Mouse (Mus musculus): Measurements from ENCODE around the gene Akap13.
"Not testable (repeated sequence)": the region's sequence is repeated elsewhere in the genome, so short reads cannot be mapped to it uniquely, and the experiment has no call there.

Gene Akap13

DNA sequence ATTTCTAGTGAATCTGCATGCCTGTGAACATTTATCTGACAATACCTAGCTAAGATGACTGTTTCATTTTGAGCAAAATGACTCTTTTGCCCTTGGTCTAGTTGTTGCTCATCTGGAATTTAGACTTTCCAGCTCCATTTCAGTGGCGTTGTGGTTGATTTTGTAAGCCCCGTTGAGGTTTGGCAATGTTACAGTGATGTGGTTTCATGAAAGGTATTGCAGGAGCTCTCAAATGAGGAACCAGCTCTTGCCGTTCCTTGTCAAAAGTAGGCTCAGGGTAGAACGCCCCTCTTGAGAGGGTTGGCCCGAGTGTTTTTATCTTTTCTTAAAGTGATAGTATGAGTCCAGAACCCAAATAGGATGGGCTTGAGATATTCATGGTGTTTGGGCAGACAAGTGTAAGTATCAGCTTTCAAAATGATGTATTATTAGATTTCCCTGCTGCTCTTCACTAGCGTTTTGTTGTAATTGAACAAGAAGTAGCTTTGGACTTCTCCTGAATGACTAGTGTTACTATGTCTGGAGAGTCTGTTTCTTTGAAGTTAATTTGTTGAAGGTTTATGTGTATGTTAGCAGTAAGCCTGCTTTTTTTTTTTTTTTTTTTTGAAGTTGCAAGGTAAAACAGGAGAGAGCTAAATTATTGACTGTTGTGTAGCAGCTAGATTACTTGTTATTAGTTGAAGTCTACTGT is 140.9 kb downstream of the Akap13 start:
- DNase-seq (ENCODE audit: low spot score in 2 of 2): no peak

DNA sequence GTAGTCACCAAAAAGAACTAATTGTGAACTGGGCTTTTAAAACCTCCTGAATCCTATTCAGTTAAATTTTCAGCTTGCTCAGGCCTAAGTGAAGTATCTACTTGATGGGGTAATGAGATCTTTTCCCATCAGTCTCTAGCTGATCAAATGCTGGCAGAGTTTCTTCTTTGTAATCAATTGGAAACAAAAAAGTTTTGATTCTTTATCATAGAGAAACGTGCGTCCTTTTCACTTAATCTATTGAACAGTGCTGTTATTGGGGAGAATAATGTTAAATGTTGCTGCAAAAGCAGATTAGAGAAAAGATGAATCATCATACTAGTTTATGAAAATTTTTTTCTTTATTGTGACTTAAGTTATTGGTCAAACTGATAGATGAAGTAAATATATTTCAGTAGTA is 142.5 kb downstream of the Akap13 start:
- DNase-seq (ENCODE audit: low spot score in 2 of 2): no peak

DNA sequence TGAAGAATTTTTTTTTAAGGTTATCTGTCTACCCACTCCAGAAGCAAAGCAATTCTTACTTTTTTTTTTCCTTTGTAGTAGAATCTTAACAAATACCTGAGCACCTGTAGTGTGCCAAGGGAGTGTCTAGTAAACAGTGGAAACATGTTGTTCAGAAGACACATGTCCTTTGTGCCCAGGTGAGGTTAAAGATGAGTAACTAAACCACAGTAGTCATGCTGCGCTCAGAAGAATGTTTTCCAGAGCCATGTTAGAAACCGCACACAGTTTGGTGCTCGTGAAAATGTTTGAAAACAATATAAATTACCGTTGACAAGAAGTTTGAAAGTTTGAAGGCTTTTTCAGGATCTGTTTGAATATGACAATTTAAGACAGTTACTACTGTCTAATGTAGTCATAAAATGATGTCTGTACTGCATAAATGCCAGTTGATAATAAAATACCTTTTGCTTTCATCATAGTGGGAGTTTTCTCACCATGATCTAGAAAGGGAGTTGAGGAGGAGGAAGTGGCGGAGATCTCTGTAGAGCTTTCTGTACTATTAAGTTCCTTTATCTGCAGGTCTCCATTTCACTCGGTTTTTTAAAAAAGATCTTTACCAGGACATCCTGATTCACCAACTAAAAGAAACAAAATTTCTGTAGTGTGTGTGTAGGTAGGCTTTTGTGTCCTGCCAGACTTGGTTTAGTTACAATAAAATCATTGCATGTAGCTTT is 145.2 kb downstream of the Akap13 start:
- DNase-seq (ENCODE audit: low spot score in 2 of 2): no peak

DNA sequence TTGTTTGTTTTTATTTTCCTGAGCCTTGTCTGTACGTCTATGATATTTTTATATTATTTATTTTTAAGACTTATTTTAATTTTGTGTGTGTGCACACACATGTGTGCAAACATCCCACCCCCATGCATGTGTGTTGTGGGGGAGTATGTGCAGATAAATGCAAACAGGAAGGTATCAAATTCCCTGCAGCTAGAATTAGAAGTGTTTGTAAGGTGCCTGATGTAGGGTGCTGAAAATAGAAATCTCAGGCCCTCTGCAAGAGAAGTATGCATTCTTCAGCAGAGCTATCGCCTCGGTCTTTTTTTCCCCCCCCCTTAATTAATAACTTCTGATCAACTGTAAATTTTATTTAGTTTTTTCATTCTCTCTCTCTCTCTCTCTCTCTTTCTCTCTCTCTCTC is 151.9 kb downstream of the Akap13 start:
- no peak for DNase-seq (ENCODE audit: low spot score in 2 of 2)

DNA sequence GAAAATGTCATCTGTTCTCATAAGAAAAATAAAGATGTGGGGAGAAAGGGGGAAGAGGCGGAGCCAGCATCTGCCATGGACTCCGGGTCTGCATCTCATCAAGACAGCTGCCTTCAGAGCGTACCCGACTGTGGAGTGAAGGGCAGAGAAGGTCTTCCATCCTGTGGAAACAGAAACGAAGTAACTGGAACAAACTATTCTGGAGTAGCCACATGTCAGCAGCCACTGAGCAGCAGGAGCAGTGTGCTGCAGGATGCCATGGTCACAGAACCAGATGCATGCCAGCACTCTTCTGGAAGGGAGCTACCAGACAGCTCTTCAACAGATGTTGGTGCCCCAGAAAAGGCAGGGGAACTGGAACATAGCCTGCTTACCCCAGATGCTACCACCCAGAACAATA is 153.4 kb downstream of the Akap13 start:
- no peak for DNase-seq (ENCODE audit: low spot score in 2 of 2)

DNA sequence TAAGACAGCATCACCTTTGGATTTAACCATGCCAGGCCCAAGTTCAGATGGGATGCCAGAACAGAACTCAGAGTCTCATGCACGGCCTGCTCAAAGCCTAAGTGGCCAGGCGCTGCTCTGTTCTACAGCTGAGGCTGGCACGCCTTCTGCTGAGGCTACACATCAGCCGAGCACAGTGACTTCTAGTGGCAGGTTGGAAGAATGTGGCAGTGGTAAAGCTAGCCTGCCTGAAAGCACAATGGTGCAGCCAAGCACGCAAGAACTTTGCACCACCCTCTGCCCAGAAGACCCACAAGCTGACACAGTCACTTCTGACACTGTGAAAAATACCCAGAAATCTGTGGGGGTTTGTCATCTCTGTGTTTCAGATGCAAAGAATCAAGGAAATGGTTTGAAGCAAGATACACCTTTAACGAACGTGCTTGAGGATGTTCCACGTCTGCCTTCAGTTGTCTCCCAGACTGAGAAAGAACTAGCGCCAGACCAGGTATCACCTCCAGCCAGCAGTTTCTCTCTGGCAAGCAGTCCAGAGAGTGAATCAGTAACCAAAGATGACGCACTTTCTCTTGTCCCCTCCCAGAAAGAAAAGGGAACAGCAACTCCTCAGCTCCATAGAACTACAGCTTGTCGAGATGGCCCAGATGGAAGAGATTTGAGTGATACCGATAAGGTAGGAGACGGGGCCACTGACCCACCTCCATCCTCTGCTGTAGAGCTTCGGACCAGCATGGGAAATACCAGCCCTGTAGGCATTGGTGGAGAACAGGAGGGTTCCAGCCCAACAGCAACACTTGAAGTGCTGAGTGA is 154.3 kb downstream of the Akap13 start:
- no peak for DNase-seq (ENCODE audit: low spot score in 2 of 2)

DNA sequence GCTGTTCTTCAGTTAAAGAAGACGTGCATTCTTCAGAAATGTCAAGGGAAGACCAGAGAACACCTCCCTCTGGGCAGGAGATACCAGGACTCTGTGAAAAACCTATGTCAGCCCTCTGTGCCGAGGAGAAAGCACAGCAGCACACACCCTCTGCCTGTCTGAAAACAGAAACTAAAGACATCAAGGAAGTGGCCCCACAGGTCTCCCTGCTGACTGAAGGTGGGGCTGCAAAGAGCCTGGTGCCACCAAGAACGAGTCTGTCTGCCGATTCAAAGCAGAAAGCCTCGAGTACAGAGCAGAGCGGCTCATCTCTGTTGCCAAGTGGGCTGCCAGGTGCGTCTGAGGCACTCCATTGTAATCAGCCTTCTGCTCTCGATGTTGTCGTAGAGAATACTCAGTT is 155.1 kb downstream of the Akap13 start:
- DNase-seq (ENCODE audit: low spot score in 2 of 2): no peak

DNA sequence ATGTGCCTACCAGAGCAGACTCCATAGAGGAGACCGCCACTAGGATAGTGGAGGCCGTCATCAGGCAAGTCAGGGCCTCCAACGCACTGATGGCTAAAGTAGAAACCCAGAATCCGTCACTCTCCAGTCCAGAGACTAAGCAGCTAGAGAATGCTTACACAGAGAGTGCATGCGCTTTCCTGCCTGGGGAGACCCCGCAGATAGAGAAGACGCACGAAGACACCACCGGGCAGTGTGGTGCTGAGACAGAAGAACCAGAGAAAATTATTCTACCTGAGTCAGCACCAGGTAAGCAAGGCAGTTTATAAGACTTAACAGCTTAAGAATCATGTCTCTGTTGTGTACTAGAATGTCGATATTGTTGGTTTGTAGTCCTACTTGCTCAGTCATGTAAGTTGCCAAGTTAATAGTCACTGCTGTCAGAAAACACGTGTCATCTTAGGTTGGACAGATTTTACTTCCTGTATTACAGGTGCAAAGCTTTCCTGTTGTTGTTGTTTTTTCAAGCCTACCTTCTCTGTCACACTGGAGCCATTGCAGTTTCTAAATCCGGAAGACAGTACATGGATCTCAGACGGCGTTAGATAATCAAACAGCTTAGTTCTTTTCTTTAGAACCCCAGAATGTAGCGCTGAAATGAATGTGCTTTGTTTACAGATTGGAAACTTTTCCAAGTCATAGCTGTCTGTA is 156.1 kb downstream of the Akap13 start:
- no peak for DNase-seq (ENCODE audit: low spot score in 2 of 2)

DNA sequence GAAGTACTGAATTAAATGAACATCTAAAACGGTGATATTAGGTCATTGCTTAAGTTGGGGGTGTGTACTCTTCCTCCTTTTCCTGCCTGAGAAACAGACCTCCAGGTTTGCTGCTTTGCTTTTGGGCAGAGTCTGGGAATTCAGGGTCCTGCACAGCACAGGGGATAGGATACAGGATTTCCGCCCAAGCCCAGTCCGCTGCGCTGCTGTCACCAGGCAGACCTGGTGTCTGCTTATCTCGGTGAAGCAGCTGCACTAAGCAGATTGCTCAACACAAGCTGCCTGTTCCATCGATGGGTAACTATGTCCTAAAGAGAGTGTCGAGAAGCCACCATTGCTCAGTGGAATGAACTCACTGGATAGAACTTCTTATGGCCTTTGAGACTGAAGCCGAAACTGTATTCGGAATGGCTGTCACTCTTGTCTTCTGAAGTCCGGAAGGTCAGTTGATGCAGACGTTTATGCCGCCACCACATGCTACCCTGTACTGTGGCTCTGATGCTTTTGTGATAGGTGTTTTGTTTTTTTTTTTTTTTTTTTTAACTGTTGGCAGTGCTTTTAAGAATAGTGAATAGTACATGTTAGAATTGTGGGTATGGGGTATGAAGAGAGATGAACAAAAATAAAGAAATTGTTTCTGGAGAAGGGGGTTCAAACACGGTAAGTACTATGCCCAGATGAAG is 156.8 kb downstream of the Akap13 start:
- no peak for DNase-seq (ENCODE audit: low spot score in 2 of 2)

DNA sequence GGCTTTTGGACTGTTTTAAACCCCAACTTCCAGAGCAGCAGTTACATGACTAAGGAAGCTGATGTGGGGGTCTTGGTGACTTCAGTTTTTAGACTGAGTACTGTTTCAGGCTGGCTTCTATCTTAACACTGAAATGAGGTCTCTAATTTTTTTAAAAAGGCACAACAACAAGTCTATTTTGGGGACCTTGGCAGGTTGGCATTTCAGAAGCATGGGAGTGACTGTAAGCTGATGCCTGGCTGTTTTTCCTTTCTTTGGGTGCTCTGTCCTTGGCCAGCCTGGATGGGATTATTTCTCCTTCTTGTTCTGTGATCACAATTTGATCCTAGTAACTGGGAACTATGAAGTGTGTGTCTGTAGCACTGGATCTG is 157.3 kb downstream of the Akap13 start:
- DNase-seq (ENCODE audit: low spot score in 2 of 2): no peak

DNA sequence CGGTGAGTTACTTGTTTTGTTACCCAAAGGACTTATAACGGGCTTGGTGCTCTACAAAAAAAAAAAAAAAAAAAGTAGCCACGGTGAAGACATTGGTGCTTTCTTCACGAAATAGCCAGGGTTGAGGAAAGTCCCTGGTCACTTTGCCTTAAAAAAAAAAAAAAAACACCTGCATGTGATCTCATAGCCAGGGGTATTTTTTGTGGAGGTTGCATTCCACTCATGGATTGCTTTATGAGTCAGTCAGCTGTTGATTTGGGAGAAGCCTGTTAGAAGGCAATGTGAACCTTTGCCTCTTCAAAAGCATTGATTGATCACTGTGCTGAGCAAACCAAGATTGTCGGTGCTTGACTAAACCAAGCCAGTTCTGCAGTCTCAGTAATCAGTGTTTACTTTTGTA is 157.9 kb downstream of the Akap13 start:
- DNase-seq (ENCODE audit: low spot score in 2 of 2): no peak

DNA sequence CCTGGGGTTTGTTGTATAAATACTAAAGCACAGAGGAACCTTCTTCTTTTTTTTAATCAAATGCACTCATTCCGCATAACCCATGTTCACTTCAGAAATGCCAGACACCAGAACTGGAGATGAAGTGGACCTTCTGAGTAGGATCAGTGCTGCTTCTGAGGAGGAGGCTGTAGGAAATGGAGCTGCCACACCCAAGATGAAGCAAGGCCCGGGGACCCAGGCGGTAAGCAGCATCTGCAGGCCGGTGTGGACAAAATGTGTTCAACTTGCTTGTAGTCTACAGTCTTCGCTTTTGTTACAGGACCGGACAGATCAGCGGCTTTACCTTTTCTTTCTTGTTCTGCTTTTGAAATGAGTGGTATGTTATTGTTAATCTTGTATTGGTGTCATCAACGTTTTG is 159.5 kb downstream of the Akap13 start:
- no peak for DNase-seq (ENCODE audit: low spot score in 2 of 2)

DNA sequence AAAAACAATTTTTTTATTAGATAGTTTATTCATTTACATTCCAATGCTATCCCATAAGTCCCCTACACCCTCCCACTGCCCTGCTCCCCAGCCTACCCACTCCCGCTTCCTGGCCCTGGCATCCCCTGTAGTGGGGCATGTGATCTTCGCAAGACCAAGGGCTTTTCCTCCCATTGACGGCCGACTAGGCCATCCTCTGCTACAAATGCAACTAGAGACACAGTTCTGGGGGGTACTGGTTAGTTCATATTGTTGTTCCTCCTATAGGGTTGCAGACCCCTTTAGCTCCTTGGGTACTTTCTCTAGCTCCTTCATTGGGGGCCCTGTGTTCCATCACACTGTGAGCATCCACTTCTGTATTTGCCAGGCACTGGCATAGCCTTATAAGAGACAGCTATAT is 161.9 kb downstream of the Akap13 start:
- DNase-seq (ENCODE audit: low spot score in 2 of 2): not testable (repeated sequence)

DNA sequence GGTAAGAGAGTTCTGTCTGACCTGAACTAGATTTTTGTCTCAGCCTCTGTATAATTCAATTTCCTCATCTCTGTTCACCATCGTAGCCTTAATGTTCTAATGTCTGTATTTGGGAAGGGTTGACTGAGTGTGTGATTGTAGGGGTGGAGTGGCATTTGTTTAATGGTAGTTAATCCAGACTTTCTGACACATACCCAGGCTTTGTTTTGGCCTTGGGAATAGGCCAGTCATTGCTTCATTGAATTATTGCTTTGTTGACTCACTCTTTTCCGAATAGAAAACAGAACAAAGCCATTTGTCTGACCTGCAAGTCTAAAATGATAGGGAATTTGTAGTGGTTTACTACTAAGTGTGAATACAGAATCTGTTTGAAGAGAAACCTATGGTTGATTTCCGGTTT is 163.4 kb downstream of the Akap13 start:
- DNase-seq (ENCODE audit: low spot score in 2 of 2): no peak

DNA sequence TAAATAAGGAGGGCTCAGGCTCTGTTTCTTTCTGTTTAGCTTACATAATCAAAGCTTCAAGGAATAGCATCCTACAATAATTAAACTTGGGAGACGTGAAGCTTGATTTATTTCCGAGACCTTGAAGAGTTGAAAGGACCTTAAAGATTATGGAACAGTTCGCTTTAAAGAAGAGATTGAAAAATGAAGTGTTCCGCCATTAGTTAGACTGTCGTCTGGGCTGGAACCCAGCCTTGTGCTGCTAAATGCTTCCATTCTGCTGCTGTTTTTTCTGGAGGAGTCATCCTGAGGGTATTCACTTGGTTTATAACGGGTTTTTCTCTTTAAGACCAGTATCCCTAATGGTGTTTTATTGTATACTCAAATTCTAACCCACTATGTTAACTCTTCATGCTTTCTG is 164.5 kb downstream of the Akap13 start:
- DNase-seq (ENCODE audit: low spot score in 2 of 2): no peak

DNA sequence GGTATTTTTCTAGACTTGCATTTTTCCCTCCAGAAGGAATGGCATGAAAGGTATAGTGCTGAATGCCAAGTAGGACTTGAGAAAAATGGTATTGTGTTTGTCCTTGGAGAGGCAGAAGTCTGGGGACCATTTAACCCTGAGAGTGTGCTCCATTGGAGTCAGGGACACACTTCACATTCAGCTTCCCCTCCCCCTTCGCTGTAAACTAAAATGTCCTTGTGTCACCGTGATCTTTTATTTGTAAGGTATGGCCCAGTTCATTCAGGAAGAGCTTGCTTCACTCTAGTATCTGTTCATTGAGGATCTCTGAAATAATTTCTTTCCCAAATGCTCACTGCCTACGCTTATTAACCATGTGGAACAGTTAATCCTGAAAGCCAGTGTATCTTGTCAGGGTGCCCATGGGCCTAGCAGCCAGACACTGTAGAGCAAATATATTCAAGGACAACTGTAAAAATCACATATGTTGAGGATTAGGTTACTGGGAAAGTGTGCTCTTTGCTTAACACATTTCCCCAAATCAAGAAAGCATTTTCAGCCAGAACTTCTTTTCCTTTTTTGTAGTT is 165.1 kb downstream of the Akap13 start:
- no peak for DNase-seq (ENCODE audit: low spot score in 2 of 2)

DNA sequence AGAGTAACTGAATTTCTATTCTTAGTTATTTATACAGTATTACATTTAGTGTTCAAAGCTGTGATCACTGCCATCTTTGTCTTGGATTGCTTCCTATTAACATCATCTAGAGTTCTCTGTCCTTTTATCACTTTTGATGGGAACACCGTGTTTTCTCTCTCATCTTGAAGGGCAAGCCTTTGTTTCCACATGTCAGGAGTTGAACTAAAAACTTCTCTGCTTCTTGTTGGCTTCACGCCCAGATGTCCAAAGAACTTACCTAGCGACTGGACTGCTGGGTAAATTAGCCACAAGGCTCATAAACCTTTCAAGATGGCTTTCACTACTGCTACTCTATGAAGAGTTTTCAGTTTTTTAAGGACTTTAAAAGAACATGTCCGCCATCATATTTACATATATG is 165.6 kb downstream of the Akap13 start:
- DNase-seq (ENCODE audit: low spot score in 2 of 2): no peak

DNA sequence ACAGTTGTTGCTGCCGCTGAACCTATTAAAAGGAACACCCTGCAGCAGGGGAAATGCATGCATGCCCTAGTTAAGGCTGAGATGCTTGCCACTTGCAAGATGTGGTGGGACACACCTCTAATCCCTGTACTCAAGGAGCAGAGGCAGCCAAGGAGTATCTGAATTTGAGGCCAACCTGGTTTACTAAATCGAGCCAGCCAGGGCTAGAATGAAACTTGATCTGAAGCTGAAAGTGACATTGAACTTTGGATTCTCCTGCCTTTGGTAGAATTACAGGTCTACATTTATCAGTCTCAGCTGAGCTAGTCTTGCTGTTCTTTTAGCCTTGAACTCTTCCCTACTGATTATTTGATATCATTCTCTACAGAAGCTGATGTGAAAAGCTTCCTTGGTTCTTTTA is 172.5 kb downstream of the Akap13 start:
- DNase-seq (ENCODE audit: low spot score in 2 of 2): no peak

DNA sequence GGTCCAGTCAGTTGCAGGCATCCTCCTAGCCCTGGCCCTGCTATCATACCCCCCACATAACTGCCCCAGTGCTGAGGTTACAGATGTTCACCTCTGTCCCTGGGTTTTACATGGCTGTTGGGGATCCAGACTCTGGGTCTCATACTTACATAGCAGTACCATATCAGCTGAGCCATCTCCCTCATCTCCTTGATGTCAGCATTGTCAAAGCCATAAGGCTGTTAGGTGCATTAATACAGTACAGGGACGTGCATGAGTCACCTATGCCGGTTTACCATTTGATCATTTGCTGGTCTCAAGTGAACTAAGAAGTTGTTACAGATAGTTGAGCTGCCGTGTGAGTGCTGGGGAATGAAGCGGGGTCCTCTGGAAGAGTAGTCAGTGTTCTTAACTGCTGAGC is 174.3 kb downstream of the Akap13 start:
- no peak for DNase-seq (ENCODE audit: low spot score in 2 of 2)

DNA sequence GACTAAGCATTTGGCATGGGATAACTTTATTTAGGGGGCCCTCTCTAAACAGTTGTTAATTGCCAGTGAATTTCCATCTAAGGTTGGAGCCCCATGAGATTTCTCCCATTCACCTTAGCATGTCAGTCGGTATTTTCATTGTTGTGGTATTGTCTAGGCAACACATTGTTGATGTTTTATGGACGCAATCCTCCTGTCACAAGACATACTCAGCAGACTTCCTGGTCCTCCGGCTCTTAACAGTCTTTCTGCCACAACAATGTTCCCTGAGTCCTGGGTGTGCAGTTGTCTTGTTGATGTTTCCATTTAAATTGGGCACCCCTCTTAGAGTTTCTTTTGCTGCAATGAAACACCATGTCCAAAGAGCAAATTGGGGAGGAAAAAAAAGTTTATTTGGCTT is 177.6 kb downstream of the Akap13 start:
- no peak for DNase-seq (ENCODE audit: low spot score in 2 of 2)

DNA sequence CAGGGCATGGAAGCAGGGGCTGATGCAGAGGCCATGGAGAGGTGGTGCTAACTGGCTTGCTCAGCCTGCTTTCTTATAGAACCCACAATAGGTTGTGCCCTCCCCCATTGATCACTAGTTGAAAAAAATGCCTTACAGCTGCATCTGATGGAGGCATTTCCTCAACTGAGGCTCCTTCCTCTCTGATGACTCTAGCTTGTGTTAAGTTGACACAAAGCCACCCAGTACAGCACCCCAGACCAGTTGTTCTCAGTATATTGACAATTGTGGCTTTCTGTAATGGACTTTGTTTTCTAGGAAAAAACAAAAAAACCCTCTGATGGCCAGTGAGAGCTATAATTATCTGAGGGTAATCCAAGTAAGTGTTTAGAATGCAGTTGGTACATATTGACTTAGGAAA is 178.1 kb downstream of the Akap13 start:
- DNase-seq (ENCODE audit: low spot score in 2 of 2): no peak
